Mouse (Mus musculus) CH12F3 (cell line): ENCODE results near the gene Tmem219.

ENCODE experiments used
- in situ Hi-C: fragments of 300-500 bp; cut with MboI; formaldehyde crosslinking; loops from 2 replicates; pipeline ENCODE4 v1.14.3; 2020; ENCODE audit warnings: low sequenced_read_pairs

The Tmem219 gene

GRCm38 (mm10) chr7:126867534-126867933, 55.2 kb downstream of the Tmem219 start:
- in situ Hi-C loops: no loop called here

GRCm38 (mm10) chr7:126863791-126864190, 58.9 kb downstream of the Tmem219 start:
- in situ Hi-C loops: no loop called here

GRCm38 (mm10) chr7:126862147-126862784, 60.5 kb downstream of the Tmem219 start, which contains the start of gene Ino80e:
Ino80e (minus strand) TSS chr7:126862377.
- in situ Hi-C loops: no loop called here

GRCm38 (mm10) chr7:126861429-126862130, 61.1 kb downstream of the Tmem219 start, which contains the start of gene Hirip3:
Hirip3 (plus strand) TSS chr7:126861972.
- in situ Hi-C loops: no loop called here

- in situ Hi-C loops: no loop called here
Measured at GRCm38 (mm10) chr7:126860987-126861386, 61.7 kb downstream of the Tmem219 start.

DNA sequence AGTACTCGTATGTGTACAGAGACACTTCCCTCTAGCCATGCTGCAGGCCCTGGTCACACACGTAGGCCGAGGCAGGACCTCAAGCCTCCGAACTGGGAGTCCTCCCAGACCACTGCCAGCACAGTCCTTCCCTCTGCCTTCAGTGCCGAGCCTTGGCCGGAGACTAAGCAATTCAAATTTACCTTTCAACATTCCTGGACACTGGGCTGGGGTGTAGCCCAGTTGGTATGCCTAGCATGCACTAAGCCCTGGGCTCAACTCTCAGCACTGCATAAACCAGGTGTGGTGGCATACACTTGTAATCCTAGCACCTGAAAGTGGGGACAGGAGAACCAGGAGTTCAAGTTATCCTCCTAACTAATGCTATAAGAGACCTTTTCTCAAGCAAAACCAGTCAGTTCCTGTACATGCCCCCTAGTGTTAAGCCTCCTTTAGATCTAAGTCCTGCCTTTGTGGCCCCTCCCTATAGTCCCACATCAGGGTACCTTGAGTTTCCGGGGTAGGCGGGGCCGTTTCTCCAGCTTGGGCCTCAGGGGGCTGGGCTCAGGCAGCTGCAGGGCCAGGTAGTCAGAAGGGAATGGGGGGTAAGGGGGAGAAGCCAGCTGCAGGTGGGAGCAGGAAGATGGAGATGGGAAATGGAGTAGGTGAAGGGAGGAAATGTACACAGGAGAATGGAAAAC, 65.8 kb downstream of the Tmem219 start:
- in situ Hi-C loops: no loop called here

- in situ Hi-C loops: no loop called here
Measured at GRCm38 (mm10) chr7:126855641-126856040, 67.1 kb downstream of the Tmem219 start.

DNA sequence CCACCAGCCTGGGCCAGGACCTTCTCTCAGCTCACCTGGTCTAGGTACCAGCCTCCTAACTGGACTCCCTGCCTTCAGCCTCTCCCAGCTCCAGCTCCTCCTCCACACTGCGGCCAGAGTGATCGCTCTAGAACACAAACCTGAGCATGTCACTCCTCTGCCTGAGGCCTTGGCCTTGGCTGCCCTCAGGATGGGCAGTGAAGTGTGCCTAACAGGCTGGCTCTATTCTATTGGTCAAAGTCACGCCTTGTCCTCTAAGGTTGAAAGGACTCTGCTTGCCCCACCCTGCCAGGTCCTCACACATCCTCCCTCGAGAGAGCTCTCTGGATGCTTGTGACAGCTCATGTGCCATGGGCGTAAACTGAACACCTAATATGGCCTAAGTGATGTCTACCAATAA, 69.3 kb downstream of the Tmem219 start:
- in situ Hi-C loops: no loop called here

- in situ Hi-C loops: no loop called here
Measured at GRCm38 (mm10) chr7:126851192-126851591, 71.5 kb downstream of the Tmem219 start.

DNA sequence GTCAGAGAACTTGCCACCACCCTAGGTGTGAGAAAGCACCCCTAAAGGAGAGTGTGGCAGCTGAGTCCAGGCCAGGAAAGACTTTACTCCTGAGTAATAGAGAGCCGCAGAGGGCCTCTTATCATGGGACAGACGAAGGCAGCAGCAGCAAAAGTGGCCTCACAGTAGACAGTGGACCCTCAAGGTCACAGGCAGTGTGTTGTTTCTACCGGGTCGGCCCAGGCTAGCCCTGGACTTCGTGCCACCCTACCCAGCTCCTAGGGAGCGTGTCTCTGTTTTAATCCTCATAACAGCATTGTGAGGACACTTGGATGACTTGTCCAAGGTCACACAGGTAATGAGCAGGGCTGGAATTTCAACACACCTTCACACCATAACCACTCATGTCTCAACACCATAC, 72.6 kb downstream of the Tmem219 start:
- in situ Hi-C loops: no loop called here

GRCm38 (mm10) chr7:126848794-126849193, 73.9 kb downstream of the Tmem219 start:
- in situ Hi-C loops: no loop called here

DNA sequence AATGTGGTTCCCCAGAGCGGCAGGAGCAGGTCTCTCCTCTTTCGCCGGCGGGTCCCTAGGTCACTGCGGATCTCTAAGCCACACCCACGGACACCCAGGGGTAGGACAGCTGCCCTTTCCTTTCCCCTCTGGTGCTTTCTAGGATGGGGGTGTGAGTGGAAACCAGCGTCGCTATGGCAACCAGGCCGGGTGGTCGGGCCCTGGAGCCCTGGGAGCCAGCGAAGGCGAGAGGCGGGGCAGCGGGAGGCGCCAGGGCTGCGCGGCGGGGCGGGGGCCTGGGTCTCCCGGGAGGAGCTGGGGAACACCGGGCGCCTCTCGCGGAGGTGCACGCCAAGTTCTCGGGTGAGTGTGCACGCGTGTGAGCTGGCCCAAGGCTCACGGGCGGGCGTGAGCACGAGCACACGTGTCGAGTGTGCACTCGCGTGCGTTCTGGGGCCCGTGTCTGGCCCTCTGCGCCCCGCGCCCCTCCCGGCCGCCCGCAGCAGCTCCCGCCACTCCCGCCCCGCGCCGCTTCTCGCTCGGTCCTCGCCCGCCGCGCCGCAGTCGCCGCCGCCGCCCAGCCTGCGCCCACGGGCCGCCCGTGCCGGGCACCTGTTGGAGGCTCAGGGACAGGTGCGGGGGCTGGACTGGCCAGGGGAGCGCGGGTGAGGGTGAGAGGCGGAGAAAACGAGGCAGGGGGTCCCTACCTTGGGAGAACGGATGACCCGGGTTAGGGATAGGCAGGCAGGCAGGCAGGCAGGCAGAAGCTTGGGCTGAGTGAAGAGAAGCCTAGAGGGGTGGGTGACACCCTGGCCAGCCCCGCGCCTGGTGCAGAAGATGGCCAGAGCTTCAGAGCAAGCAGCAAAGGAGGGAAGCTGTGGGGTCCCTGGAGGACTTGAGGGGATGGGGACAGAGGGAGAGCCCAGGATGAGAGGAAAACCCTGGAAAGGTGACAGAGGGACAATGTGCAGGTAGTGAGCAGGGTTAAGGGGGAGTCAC, 75.0 kb downstream of the Tmem219 start:
- in situ Hi-C loops: no loop called here

DNA sequence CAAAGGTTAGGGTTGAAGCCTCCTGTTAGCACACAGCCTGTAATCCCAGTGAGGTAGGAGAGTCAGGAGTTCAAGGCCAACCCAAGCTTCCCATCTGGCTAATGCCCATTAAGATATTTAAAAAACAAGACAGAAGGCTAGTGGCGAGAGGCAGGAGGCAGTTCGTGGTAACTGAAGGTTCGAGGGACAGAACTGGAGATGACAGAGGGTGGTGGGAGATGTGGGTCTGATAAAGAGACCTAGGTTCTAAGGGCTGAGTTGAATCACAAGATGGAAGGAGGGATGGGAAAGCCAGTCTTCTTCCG, 75.6 kb downstream of the Tmem219 start, which contains the start of gene Doc2a:
Gene Doc2a, plus strand, starts transcription at position 301 of the 305 bp plus-strand sequence.
- in situ Hi-C loops: no loop called here

DNA sequence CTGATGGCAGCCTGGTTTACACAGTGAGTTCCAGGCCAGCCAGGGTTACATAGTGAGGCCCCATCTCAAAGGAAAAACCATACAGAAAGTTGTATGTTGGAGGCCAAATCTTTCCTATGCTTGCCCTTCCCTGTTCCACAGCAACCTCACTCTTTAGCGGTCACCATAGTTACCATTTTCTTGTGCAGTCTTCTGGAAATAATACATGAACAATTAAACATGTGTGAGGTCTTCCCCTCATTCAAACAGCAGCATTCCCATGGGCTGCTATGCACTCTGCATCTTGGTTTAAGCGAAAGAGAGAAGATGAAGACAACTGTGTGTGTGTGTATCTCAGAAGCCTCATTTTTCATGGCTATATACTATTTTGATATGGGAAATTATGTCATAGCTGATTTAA, 77.2 kb downstream of the Tmem219 start:
- in situ Hi-C loops: no loop called here

DNA sequence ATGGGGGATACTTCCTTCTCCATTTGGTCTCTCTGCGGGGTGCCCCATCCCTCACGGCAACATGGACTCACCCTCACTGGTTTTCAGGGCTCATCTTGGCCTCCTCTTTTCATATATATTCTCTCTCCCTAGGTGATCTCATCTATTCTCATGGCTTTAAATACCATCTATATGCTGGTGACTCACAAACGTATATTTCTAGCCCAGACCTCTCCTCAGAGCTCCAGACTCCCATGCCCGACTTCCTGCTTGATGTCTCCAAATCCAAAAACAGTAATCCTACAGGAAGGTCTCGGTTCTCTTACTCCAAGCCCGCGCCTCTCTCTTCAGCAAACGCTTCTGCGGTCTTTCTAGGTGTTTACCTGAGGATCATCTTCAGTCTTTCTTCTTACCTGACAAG, 79.4 kb downstream of the Tmem219 start:
- in situ Hi-C loops: no loop called here
